Mouse (Mus musculus): ENCODE results near the gene Elmo1. TPM values are rescaled to one million over a fixed set of nuclear protein-coding genes. Genes with fewer than 3 reads are reported as not detected.

Elmo1 gene
- total and polyA plus RNA-seq, 3 experiments, result 5.2 to 7.6 TPM; not detected in 1

DNA sequence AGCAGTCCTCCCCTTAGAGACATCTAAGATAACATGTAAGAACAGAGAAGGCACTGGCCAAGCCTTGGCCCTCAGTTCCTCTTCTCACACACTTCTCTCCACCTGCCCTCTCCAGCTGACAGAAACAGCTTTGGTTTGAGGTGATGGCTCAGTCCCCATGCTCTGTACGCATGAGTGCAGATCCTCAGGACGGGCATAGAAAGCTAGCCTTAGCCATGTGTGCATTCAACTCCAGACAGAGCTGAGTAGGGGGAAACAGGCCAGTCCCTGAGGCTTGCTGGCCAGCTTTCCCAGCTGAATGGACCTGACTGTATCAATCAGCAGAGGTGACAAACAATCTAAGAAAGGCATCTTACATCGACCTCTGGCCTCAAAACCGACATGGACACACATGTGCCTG is 435.4 kb downstream of the Elmo1 start:
- no peak overlapping the region for H3K27ac ChIP-seq (ENCODE audit: control insufficient read depth, low read depth, low read length)
- no peaks in the 10 kb centered on the region for H3K36me3 ChIP-seq (ENCODE audit: control insufficient read depth in 1 of 2, insufficient read depth in 2 of 2, low read length in 2 of 2)
- H3K4me1 ChIP-seq (ENCODE audit: control insufficient read depth in 1 of 2, insufficient read depth in 2 of 2, low read length in 2 of 2), result no peaks in the 10 kb centered on the region
- no peaks in the 10 kb centered on the region for H3K27me3 ChIP-seq (ENCODE audit: control insufficient read depth in 1 of 2, insufficient read depth in 2 of 2, low read length in 2 of 2)
- no peak overlapping the region for H3K9ac ChIP-seq (ENCODE audit: control insufficient read depth, low read depth, low read length, poor library complexity, severe bottlenecking)
- H3K9me3 ChIP-seq (replicated peaks; ENCODE audit: insufficient read depth, low read length), result no peaks in the 10 kb centered on the region
- H3K4me3 ChIP-seq (ENCODE audit: control insufficient read depth in 1 of 2, insufficient read depth in 1 of 2, low read depth in 2 of 2, low read length in 2 of 2), result no peak overlapping the region
- H3K79me2 ChIP-seq (ENCODE audit: control insufficient read depth, insufficient read depth, low read length, poor library complexity), result no peaks in the 10 kb centered on the region
- no peak for DNase-seq (ENCODE audit: low read depth, low spot score)
- no peak for TF ChIP-seq GATA1 (IDR thresholded peaks at IDR 0.05; ENCODE audit: low read depth, low read length)
- no peak for TF ChIP-seq TCF12 (IDR thresholded peaks at IDR 0.05; ENCODE audit: low read depth, low read length)
- TF ChIP-seq MEF2A (IDR thresholded peaks at IDR 0.05; ENCODE audit: extremely low read depth, insufficient replicate concordance, low read depth, low read length, poor library complexity, severe bottlenecking), result no peak
- TF ChIP-seq HCFC1 (IDR thresholded peaks at IDR 0.05; ENCODE audit: low read depth, low read length), result no peak
- no peak for TF ChIP-seq USF1 (IDR thresholded peaks at IDR 0.05; ENCODE audit: low read depth, low read length)
- TF ChIP-seq BHLHE40 (IDR thresholded peaks at IDR 0.05; ENCODE audit: borderline replicate concordance, low read depth, low read length), result no peak
- TF ChIP-seq E2F4 (IDR thresholded peaks at IDR 0.05; ENCODE audit: borderline replicate concordance, low read depth, low read length), result no peak
- no peak for TF ChIP-seq MYB (IDR thresholded peaks at IDR 0.05; ENCODE audit: low read depth, low read length)
- TF ChIP-seq POLR2AphosphoS2 (IDR thresholded peaks at IDR 0.05; ENCODE audit: low read length), result no peak
- TF ChIP-seq KAT2A (conservative IDR thresholded peaks at IDR 0.05; ENCODE audit: low read depth, low read length), result no peak
- TF ChIP-seq ZNF384 (IDR thresholded peaks at IDR 0.05; ENCODE audit: low read depth, low read length), result no peak
- TF ChIP-seq ELF1 (IDR thresholded peaks at IDR 0.05; ENCODE audit: low read depth, low read length), result no peak
- no peak for TF ChIP-seq MAFK (IDR thresholded peaks at IDR 0.05; ENCODE audit: borderline replicate concordance, low read depth, low read length)
- no peak for TF ChIP-seq ZKSCAN1 (IDR thresholded peaks at IDR 0.05; ENCODE audit: low read depth, low read length)
- TF ChIP-seq JUND (IDR thresholded peaks at IDR 0.05; ENCODE audit: low read depth, low read length), result no peak
- TF ChIP-seq POLR2A (IDR thresholded peaks at IDR 0.05; ENCODE audit: control insufficient read depth in 1 of 2, insufficient read depth in 1 of 2, low read depth in 1 of 2, low read length in 2 of 2, poor library complexity in 1 of 2), result no peak

GRCm38 (mm10) chr13:20537053-20537452 is 446.7 kb downstream of the Elmo1 start:
- no peaks in the 10 kb centered on the region for H3K4me1 ChIP-seq (ENCODE audit: control insufficient read depth in 1 of 2, insufficient read depth in 2 of 2, low read length in 2 of 2)
- no peaks in the 10 kb centered on the region for H3K36me3 ChIP-seq (ENCODE audit: control insufficient read depth in 1 of 2, insufficient read depth in 2 of 2, low read length in 2 of 2)
- no peak overlapping the region for H3K4me3 ChIP-seq (ENCODE audit: control insufficient read depth in 1 of 2, insufficient read depth in 1 of 2, low read depth in 2 of 2, low read length in 2 of 2)
- no peak overlapping the region for H3K27ac ChIP-seq (ENCODE audit: control insufficient read depth, low read depth, low read length)
- H3K79me2 ChIP-seq (ENCODE audit: control insufficient read depth, insufficient read depth, low read length, poor library complexity), result no peaks in the 10 kb centered on the region
- no peaks in the 10 kb centered on the region for H3K9me3 ChIP-seq (replicated peaks; ENCODE audit: insufficient read depth, low read length)
- DNase-seq (ENCODE audit: low read depth, low spot score), result no peak
- TF ChIP-seq BHLHE40 (IDR thresholded peaks at IDR 0.05; ENCODE audit: borderline replicate concordance, low read depth, low read length), result no peak
- no peak for TF ChIP-seq TAL1 (IDR thresholded peaks at IDR 0.05; ENCODE audit: low read length)
- TF ChIP-seq UBTF (IDR thresholded peaks at IDR 0.05; ENCODE audit: borderline replicate concordance, insufficient read depth, low read depth, low read length), result no peak
- TF ChIP-seq TBP (IDR thresholded peaks at IDR 0.05; ENCODE audit: low read depth, low read length), result no peak
- no peak for TF ChIP-seq E2F4 (IDR thresholded peaks at IDR 0.05; ENCODE audit: borderline replicate concordance, low read depth, low read length)
- no peak for TF ChIP-seq POLR2AphosphoS5 (IDR thresholded peaks at IDR 0.05; ENCODE audit: borderline replicate concordance, low read depth, low read length)
- no peak for TF ChIP-seq SMC3 (IDR thresholded peaks at IDR 0.05; ENCODE audit: low read depth, low read length)
- no peak for TF ChIP-seq ZC3H11A (IDR thresholded peaks at IDR 0.05; ENCODE audit: low read depth, low read length)
- TF ChIP-seq MAZ (IDR thresholded peaks at IDR 0.05; ENCODE audit: low read depth, low read length), result no peak
- no peak for TF ChIP-seq MAFK (IDR thresholded peaks at IDR 0.05; ENCODE audit: borderline replicate concordance, low read depth, low read length)
- no peak for TF ChIP-seq RCOR1 (IDR thresholded peaks at IDR 0.05; ENCODE audit: low read depth, low read length)
- no peak for TF ChIP-seq ELF1 (IDR thresholded peaks at IDR 0.05; ENCODE audit: low read depth, low read length)
- no peak for TF ChIP-seq POLR2AphosphoS2 (IDR thresholded peaks at IDR 0.05; ENCODE audit: low read length)
- no peak for TF ChIP-seq CHD1 (IDR thresholded peaks at IDR 0.05; ENCODE audit: low read depth, low read length)
- TF ChIP-seq MYB (IDR thresholded peaks at IDR 0.05; ENCODE audit: low read depth, low read length), result no peak
- no peak for TF ChIP-seq RAD21 (IDR thresholded peaks at IDR 0.05; ENCODE audit: low read depth, low read length)
- no peak for TF ChIP-seq MAX (IDR thresholded peaks at IDR 0.05; ENCODE audit: low read length)
- TF ChIP-seq NELFE (IDR thresholded peaks at IDR 0.05; ENCODE audit: low read depth, low read length), result no peak
- no peak overlapping the region for H3K9ac ChIP-seq (ENCODE audit: control insufficient read depth, low read depth, low read length, poor library complexity, severe bottlenecking)
- no peaks in the 10 kb centered on the region for H3K27me3 ChIP-seq (ENCODE audit: control insufficient read depth in 1 of 2, insufficient read depth in 2 of 2, low read length in 2 of 2)
